Comparison of ENCODE assay signal across 14 mouse cellular contexts in the genomic region with DNA sequence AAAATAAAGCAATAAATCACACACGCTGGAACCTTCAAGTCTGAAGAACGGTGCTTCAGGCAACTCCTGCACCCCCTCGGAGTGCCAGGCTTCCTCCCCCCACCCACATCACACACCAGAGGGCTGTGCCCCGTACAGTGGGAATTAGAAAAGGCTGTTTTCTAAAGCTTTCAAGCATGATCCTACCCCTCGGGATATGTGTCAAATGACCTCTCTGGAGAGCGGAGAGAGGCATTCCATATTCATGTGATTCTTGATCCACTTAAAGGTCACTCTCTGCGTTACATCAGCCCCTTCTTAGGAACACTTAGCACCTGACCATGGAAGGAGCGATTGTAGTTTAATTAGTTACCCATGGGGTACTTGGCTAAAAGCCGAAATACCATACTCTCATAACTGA.
A peak's percentile ranks its signal among the peaks of the same experiment; 100 is the strongest.
DNase-seq lines count a peak whose midpoint lies in the region; ATAC-seq lines count a peak whose summit lies in the region.
"Had no signal": no experiment of that assay in that cellular context is flagged by ENCODE, and none has a peak within 500 bp of the region (broad histone marks: within the 10 kb centered on the region; RNA-seq: fewer than 3 reads in every experiment).

No protein-coding gene starts in this region.

- peak; percentile 30 for DNase-seq in lung, postnatal 14 days
- no peak for DNase-seq in testis, postnatal 14 days (ENCODE audit: low spot score)
- no peak for DNase-seq in yolk sac, embryonic 10.5 days (ENCODE audit: low spot score)
- DNase-seq in gastrocnemius, postnatal 14 days, result no peak
- DNase-seq: adrenal gland, adult 2 months; cerebellum, postnatal 25 days; gastrocnemius, adult 2 months; right cerebral cortex, postnatal 4 days had no signal

- no peak overlapping the region for H3K4me3 ChIP-seq in neural tube, embryonic 12.5 days
- no peak overlapping the region for H3K4me3 ChIP-seq in neural tube, embryonic 15.5 days (replicated peaks)
- H3K4me3 ChIP-seq in kidney, embryonic 14.5 days (ENCODE audit: low read length), result no peak overlapping the region
- H3K4me3 ChIP-seq: embryonic facial prominence, embryonic 13.5 days; gastrocnemius, adult 2 months; limb, embryonic 10.5 days; liver, embryonic 15.5 days had no signal

- intact Hi-C loops in gastrocnemius, postnatal 14 days (cut with DNase I; ENCODE audit: low total_unique reads), result no loop called here

- H3K4me2 ChIP-seq in neural tube, embryonic 12.5 days (replicated peaks), result no peak overlapping the region
- H3K4me2 ChIP-seq in neural tube, embryonic 15.5 days, result no peak overlapping the region
- no peak overlapping the region for H3K4me2 ChIP-seq in kidney, embryonic 14.5 days (replicated peaks; ENCODE audit: low read depth, low read length)
- H3K4me2 ChIP-seq: embryonic facial prominence, embryonic 13.5 days; liver, embryonic 15.5 days had no signal

- peaks cover 17% of the 10 kb centered on the region for H3K4me1 ChIP-seq in neural tube, embryonic 12.5 days
- peaks cover 18% of the 10 kb centered on the region; the same call in 1 of the 2 replicates for H3K4me1 ChIP-seq in neural tube, embryonic 15.5 days
- 0 out of 2 replicates have a peak, but pooled peaks cover 5% of the 10 kb centered on the region for H3K4me1 ChIP-seq in kidney, embryonic 14.5 days (ENCODE audit: control insufficient read depth, insufficient read depth, low read length)
- H3K4me1 ChIP-seq: liver, embryonic 15.5 days had no signal

- no peaks in the 10 kb centered on the region for H3K9me3 ChIP-seq in neural tube, embryonic 12.5 days
- H3K9me3 ChIP-seq in neural tube, embryonic 15.5 days (replicated peaks), result no peaks in the 10 kb centered on the region
- H3K9me3 ChIP-seq in kidney, embryonic 14.5 days (ENCODE audit: control insufficient read depth, low read length), result no peaks in the 10 kb centered on the region
- H3K9me3 ChIP-seq: embryonic facial prominence, embryonic 13.5 days; limb, embryonic 10.5 days; liver, embryonic 15.5 days had no signal

- ATAC-seq in neural tube, embryonic 12.5 days (ENCODE audit: low FRiP score, low read depth), result peak; percentile 67; the same call in 1 of the 2 replicates
- ATAC-seq in neural tube, embryonic 15.5 days (ENCODE audit: low FRiP score), result no peak
- peak; percentile 46; the same call in 1 of the 2 replicates for ATAC-seq in kidney, embryonic 14.5 days (ENCODE audit: low FRiP score, low TSS enrichment)

- WGBS in neural tube, embryonic 12.5 days, result 25% methylated on average over 9 of the region's 9 CpGs
- 30% methylated on average over 9 of the region's 9 CpGs for WGBS in neural tube, embryonic 15.5 days
- WGBS in kidney, embryonic 14.5 days, result 31% methylated on average over 9 of the region's 9 CpGs

- no peak overlapping the region for H3K9ac ChIP-seq in neural tube, embryonic 12.5 days
- no peak overlapping the region for H3K9ac ChIP-seq in neural tube, embryonic 15.5 days (replicated peaks)
- no peak overlapping the region for H3K9ac ChIP-seq in kidney, embryonic 14.5 days (ENCODE audit: low read depth, low read length)
- H3K9ac ChIP-seq: embryonic facial prominence, embryonic 13.5 days; liver, embryonic 15.5 days had no signal

- H3K27me3 ChIP-seq in neural tube, embryonic 12.5 days (replicated peaks), result 0 out of 2 replicates have a peak, but pooled peaks cover 4% of the 10 kb centered on the region
- H3K27me3 ChIP-seq in neural tube, embryonic 15.5 days (replicated peaks), result no peaks in the 10 kb centered on the region
- H3K27me3 ChIP-seq in kidney, embryonic 14.5 days (ENCODE audit: control insufficient read depth, insufficient read depth, low read length), result no peaks in the 10 kb centered on the region
- H3K27me3 ChIP-seq: embryonic facial prominence, embryonic 13.5 days; liver, embryonic 15.5 days had no signal

- H3K27ac ChIP-seq in neural tube, embryonic 12.5 days, result no peak overlapping the region
- no peak overlapping the region for H3K27ac ChIP-seq in neural tube, embryonic 15.5 days (replicated peaks)
- H3K27ac ChIP-seq in kidney, embryonic 14.5 days (ENCODE audit: low read depth, low read length), result no peak overlapping the region
- H3K27ac ChIP-seq: embryonic facial prominence, embryonic 13.5 days; gastrocnemius, adult 2 months; limb, embryonic 10.5 days; liver, embryonic 15.5 days had no signal

- H3K36me3 ChIP-seq in neural tube, embryonic 12.5 days, result no peaks in the 10 kb centered on the region
- H3K36me3 ChIP-seq in neural tube, embryonic 15.5 days, result no peaks in the 10 kb centered on the region
- H3K36me3 ChIP-seq in kidney, embryonic 14.5 days (ENCODE audit: control insufficient read depth, insufficient read depth, low read length), result no peaks in the 10 kb centered on the region
- H3K36me3 ChIP-seq: embryonic facial prominence, embryonic 13.5 days; limb, embryonic 10.5 days; liver, embryonic 15.5 days had no signal
